Mouse (Mus musculus) CD8-positive naive resting alpha-beta T cell, adult 57 days (primary cell): ENCODE results near the gene Frmd5. TPM values are rescaled to one million over a fixed set of nuclear protein-coding genes. Genes with fewer than 3 reads are reported as not detected.

Experiments
- total RNA-seq: library from RNA; stranded (reverse); gene quantifications from one replicate; pipeline ENCODE4 v1.2.4, GENCODE M21; 2023

The Frmd5 gene
- not detected for total RNA-seq

DNA sequence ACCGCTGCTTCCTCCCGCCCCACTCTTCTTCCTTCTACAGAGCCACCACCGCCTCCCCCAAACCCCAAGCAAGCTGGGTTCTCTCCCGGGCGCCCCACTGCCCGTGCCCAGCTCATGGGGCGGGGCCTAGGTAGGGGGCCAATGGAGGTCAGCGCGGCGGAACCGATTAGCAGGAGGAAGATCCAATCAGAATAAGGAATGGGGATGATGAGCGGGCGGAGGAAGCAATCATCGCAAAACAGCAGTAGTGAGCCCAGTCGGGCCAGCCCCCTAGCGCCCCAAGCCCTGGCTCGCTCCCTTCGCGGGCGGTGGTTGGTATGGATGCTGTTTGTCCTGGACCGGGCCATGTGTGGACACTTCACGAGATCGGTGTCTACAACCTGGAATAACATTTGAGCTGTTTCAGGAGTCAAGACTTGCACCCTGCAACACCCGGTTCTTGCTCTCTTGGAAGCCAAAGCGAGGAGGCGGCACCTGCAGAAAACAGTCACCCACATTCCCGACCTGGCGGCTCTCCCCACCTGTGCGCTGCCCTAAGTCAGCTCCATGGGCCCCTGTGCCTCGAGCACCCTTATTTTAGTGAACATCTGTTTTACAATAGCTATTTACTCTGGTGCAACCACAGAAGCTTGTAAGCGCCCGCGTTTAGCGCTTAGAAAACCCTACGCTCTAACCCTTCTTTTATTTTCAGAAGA, at the start of gene Frmd5:
Frmd5 (minus strand) TSS at position 129 of the 695 bp plus-strand sequence.

DNA sequence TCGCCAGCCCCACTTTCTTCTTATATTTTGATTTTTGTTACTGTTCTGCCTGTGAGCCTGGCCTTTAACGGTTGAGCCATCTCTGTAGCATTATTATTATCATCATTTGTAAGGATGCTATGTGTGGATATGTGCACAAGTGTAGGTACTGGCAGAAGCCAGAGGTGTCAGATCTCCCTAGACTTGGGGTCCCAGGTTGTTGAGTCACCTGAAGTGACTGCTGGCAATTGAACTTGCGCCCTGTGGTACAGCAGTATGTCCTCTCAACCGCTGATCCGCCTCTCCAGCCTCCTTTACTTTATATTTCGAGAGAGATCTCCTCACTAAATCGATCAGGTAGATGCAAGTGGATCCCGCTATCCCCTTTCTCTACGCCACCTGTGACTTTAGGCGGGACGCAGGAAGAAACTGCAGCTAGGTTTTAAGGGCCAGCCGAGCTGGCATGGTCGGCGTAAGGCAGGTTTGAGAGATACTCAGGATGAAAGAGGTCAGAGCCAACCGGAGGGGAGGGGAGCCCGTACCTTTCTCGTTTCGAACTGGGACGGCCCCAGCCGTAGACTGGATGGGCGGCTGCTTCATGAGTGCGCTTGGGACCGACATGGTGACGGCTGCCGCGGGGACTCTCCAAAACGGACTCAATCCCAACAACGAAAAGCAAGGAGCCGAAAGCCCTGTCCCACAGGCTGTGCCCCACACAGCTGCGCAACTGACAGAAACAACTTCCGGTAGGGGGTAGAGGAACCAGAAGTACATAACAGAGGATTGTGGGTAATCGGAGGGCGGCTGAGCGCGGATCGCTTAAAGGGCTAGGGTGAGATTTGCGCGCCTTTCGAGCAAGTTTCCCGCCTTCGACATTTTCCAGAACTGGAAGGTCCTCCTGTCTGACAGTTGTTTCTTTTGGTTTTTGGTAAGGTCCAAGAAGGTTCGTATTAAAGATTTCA, 300.7 kb downstream of the Frmd5 start, which contains the start of the genes Mfap1a and Wdr76:
Mfap1a (minus strand) TSS at position 724 of the 941 bp plus-strand sequence.
Wdr76 (plus strand) TSS at position 782 of the 941 bp plus-strand sequence.

Other genes with a start within 250 kb of the Frmd5 start
- gene Casc4, start 59.9 kb upstream of the Frmd5 start, total RNA-seq = 18.1 TPM
- 43.9 TPM for gene Ctdspl2, start 148.9 kb upstream of the Frmd5 start, total RNA-seq
- gene Mageb3, start 149.0 kb upstream of the Frmd5 start, total RNA-seq = not detected
- gene Eif3j1, start 221.5 kb upstream of the Frmd5 start, total RNA-seq = 44.6 TPM